Mouse (Mus musculus) embryonic fibroblast, embryonic 13.5 days (primary cell): ENCODE measurements around the gene Rtbdn.

Experiments used
- CTCF ChIP-seq: IDR thresholded peaks from 2 replicates; pipeline ENCODE4 v1.5.1; 2011; ENCODE audit warnings: mild to moderate bottlenecking, control low read depth, low read length, moderate library complexity, borderline replicate concordance; ENCODE audit not compliant: insufficient read depth
- POLR2A ChIP-seq: IDR thresholded peaks from 2 replicates; pipeline ENCODE4 v1.6.1; 2011; ENCODE audit warnings: low read depth, mild to moderate bottlenecking, control low read depth, low read length, moderate library complexity

GRCm38 (mm10) chr8:84985684-84986378 lies 39.0 kb downstream of the Rtbdn start:
- TF ChIP-seq CTCF (no peak), POLR2A (0 out of 2 replicates have a peak, but pooled peaks have one; percentile 31)
